Mouse (Mus musculus) megakaryocyte-erythroid progenitor cell, adult 5 weeks (primary cell): ENCODE results near the gene AC124108.1. TPM values are rescaled to one million over a fixed set of nuclear protein-coding genes. Genes with fewer than 3 reads are reported as not detected.

Experiments used
- polyA plus RNA-seq: library from polyadenylated mRNA; stranded (reverse); fragments of >175 nt; gene quantifications from 2 replicates; pipeline ENCODE4 v1.2.3, GENCODE M21; 2012

The AC124108.1 gene
- polyA plus RNA-seq = not detected in 2 replicates

GRCm38 (mm10) chr1:132191093-132191785 lies at the start of gene AC124108.1, which contains the start of gene Lemd1:
TSS of gene AC124108.1 (plus strand) at chr1:132191457.
TSS of gene Lemd1 (plus strand) at chr1:132191431.

GRCm38 (mm10) chr1:132229667-132230066 lies 38.4 kb downstream of the AC124108.1 start, which contains the start of gene Gm10188:
TSS of gene Gm10188 (minus strand) at chr1:132229767.

Other genes starting within 250 kb of the AC124108.1 start
- 4.7 and 6.9 TPM in 2 replicates for gene Slc45a3, start 228.5 kb upstream of the AC124108.1 start, polyA plus RNA-seq
- gene Elk4, start 183.8 kb upstream of the AC124108.1 start, polyA plus RNA-seq = 4.6 and 6.4 TPM in 2 replicates
- 0.19 and 0.30 TPM in 2 replicates for gene Mfsd4a, start 123.4 kb upstream of the AC124108.1 start, polyA plus RNA-seq
- gene Cdk18, start 51.8 kb upstream of the AC124108.1 start, polyA plus RNA-seq = 13.6 and 16.5 TPM in 2 replicates
- gene Lemd1, start within 50 bp of the AC124108.1 start, polyA plus RNA-seq = not detected in 2 replicates
- gene Gm10188, start 38.3 kb downstream of the AC124108.1 start, polyA plus RNA-seq = not detected in 2 replicates
- gene Klhdc8a, start 107.2 kb downstream of the AC124108.1 start, polyA plus RNA-seq = 0.03 TPM in 2 replicates
- gene Nuak2, start 124.7 kb downstream of the AC124108.1 start, polyA plus RNA-seq = 25.6 and 28.1 TPM in 2 replicates
- gene Tmcc2, start 199.8 kb downstream of the AC124108.1 start, polyA plus RNA-seq = 15.7 and 18.3 TPM in 2 replicates
- 2.4 and 3.0 TPM in 2 replicates for gene Dstyk, start 226.1 kb downstream of the AC124108.1 start, polyA plus RNA-seq